Mouse (Mus musculus) adrenal gland, postnatal 36 days (tissue): Measurements from ENCODE around the gene Olfr97. TPM values are rescaled to one million over a fixed set of nuclear protein-coding genes. Genes with fewer than 3 reads are reported as not detected.
A peak's percentile ranks its signal among the peaks of the same experiment; 100 is the strongest.
"Not testable (repeated sequence)": the region's sequence is repeated elsewhere in the genome, so short reads cannot be mapped to it uniquely, and the experiment has no call there.

ENCODE experiments used
- DNase-seq, 2 experiments: peaks; one replicate each; pipeline ENCODE4 v3.0.0; 2021; ENCODE audit warnings: mixed read lengths in 1 of 2
- long read RNA-seq, 2 experiments: library from polyadenylated mRNA; stranded (forward); transcript quantifications; one replicate each; pipeline ENCODE4 v2.0.0; 2021; ENCODE audit warnings: borderline sequencing depth in 2 of 2
- total RNA-seq, 2 experiments: library from RNA; stranded (reverse); gene quantifications; 2 replicates each; pipeline ENCODE4 v1.2.3; 2021

Olfr97 gene
- not detected for total RNA-seq
- long read RNA-seq, experiment 1, result 0 reads
- long read RNA-seq, experiment 2, result 0 reads

GRCm38 (mm10) chr17:37237230-37237629, at the start of gene Olfr97:
TSS of gene Olfr97 (minus strand) at chr17:37237330.
- DNase-seq, result not testable (repeated sequence)

- DNase-seq, result no peak
Measured at GRCm38 (mm10) chr17:37283360-37283759, 46.2 kb upstream of the Olfr97 start, which contains the start of gene Olfr99. TSS of gene Olfr99 (minus strand) at chr17:37283460.

- DNase-seq, result no peak
Measured at GRCm38 (mm10) chr17:37280331-37280730, 43.2 kb upstream of the Olfr97 start.

GRCm38 (mm10) chr17:37276573-37276972, 39.4 kb upstream of the Olfr97 start:
- no peak for DNase-seq

GRCm38 (mm10) chr17:37275626-37276248, 38.6 kb upstream of the Olfr97 start:
- no peak for DNase-seq

- DNase-seq, result peak; percentile 56 to 69
Measured at GRCm38 (mm10) chr17:37270702-37271092, 33.6 kb upstream of the Olfr97 start.

- DNase-seq, result peak; percentile 86 to 87
Measured at GRCm38 (mm10) chr17:37270058-37270701, 33.0 kb upstream of the Olfr97 start, which contains the start of gene H2-M3. TSS of gene H2-M3 (plus strand) at chr17:37270220.

- DNase-seq, result peak in 1 of 2 experiments; percentile 7
Measured at GRCm38 (mm10) chr17:37263626-37264025, 26.5 kb upstream of the Olfr97 start, which contains the start of gene Olfr98. TSS of gene Olfr98 (minus strand) at chr17:37263749.

- peak; percentile 12 to 27 for DNase-seq
Measured at GRCm38 (mm10) chr17:37250544-37250943, 13.4 kb upstream of the Olfr97 start.

- no peak for DNase-seq
Measured at GRCm38 (mm10) chr17:37249460-37249859, 12.3 kb upstream of the Olfr97 start.

- peak in 1 of 2 experiments; percentile 35 for DNase-seq
Measured at GRCm38 (mm10) chr17:37246715-37247114, 9.6 kb upstream of the Olfr97 start.

GRCm38 (mm10) chr17:37242198-37242597, 5.1 kb upstream of the Olfr97 start:
- no peak for DNase-seq

- DNase-seq, result no peak
Measured at GRCm38 (mm10) chr17:37221879-37222278, 15.3 kb downstream of the Olfr97 start.

GRCm38 (mm10) chr17:37219846-37220245, 17.3 kb downstream of the Olfr97 start, which contains the start of gene Olfr96:
TSS of gene Olfr96 (plus strand) at chr17:37220146.
- no peak for DNase-seq

GRCm38 (mm10) chr17:37218486-37218885, 18.6 kb downstream of the Olfr97 start:
- DNase-seq, result peak; percentile 19 to 39

GRCm38 (mm10) chr17:37213018-37213417, 24.1 kb downstream of the Olfr97 start, which contains the start of gene Olfr95:
TSS of gene Olfr95 (minus strand) at chr17:37213118.
- no peak for DNase-seq

- DNase-seq, result no peak
Measured at GRCm38 (mm10) chr17:37210884-37211768, 26.0 kb downstream of the Olfr97 start.

- DNase-seq, result no peak
Measured at GRCm38 (mm10) chr17:37203917-37204236, 33.3 kb downstream of the Olfr97 start.

- peak; percentile 70 to 81 for DNase-seq
Measured at GRCm38 (mm10) chr17:37203206-37203916, 33.8 kb downstream of the Olfr97 start.

- no peak for DNase-seq
Measured at GRCm38 (mm10) chr17:37200894-37201293, 36.2 kb downstream of the Olfr97 start, which contains the start of gene Olfr94. TSS of gene Olfr94 (minus strand) at chr17:37200994.
